Mouse (Mus musculus): ENCODE data around the gene Csf3r.

DNA sequence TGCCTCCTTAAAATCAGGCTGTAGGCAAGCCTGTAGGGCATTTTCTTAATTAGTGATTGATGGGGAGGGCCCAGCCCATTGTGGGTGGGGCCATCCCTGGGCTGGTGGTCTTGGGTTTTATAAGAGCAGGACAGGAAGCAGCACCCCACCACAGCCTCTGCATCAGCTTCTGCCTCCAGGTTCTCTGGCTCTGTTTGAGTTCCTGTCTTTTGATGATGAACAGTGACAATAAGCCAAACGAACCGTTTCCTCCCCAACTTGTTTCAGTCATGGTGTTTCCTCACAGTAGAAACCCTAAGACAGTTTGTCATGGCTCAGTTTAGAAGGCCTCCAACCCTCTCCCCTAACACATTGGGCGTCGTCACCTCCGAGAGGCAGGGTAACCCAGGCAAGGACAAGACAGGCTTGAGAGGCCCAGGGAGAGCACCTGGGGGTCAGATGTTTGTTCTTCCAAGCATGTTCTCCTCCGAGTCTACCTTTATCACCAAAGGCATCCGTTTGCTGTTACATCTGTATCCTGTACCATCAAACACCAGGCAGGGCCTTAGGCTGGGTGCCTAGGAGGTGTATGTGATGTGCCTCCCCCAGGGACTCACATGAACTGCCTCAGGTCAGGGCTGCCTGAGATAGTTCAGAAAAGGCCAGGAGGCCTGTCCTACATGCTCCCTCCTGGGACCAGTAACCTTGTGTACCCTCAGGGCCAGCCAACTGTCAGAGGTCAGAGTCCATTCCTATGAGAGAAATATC is 65.9 kb downstream of the Csf3r start:
- no peak for TF ChIP-seq CTCF (IDR thresholded peaks at IDR 0.05; ENCODE audit: control insufficient read depth, insufficient read depth, low read length)
- TF ChIP-seq POLR2A (IDR thresholded peaks at IDR 0.05; ENCODE audit: borderline replicate concordance, control insufficient read depth, low read depth, low read length), result no peak
